Mouse (Mus musculus) E14TG2a.4 (cell line): Measurements from ENCODE around the gene Syngr1.

Experiments
- CTCF ChIP-seq: conservative IDR thresholded peaks from 2 replicates; pipeline ENCODE4 v1.5.1; 2014; ENCODE audit warnings: low read length
- NANOG ChIP-seq: IDR thresholded peaks from 2 replicates; pipeline ENCODE4 v1.6.1; 2014; ENCODE audit warnings: borderline replicate concordance, low read length, mixed read lengths
- POU5F1 ChIP-seq: IDR thresholded peaks from 2 replicates; pipeline ENCODE4 v1.6.1; 2014; ENCODE audit warnings: low read length, borderline replicate concordance

GRCm38 (mm10) chr15:80162401-80162964 lies 71.3 kb downstream of the Syngr1 start:
- TF ChIP-seq CTCF, result no peak
- TF ChIP-seq NANOG, result no peak
- TF ChIP-seq POU5F1, result no peak
